Comparison of ENCODE assay signal across 8 mouse cellular contexts in the genomic region with DNA sequence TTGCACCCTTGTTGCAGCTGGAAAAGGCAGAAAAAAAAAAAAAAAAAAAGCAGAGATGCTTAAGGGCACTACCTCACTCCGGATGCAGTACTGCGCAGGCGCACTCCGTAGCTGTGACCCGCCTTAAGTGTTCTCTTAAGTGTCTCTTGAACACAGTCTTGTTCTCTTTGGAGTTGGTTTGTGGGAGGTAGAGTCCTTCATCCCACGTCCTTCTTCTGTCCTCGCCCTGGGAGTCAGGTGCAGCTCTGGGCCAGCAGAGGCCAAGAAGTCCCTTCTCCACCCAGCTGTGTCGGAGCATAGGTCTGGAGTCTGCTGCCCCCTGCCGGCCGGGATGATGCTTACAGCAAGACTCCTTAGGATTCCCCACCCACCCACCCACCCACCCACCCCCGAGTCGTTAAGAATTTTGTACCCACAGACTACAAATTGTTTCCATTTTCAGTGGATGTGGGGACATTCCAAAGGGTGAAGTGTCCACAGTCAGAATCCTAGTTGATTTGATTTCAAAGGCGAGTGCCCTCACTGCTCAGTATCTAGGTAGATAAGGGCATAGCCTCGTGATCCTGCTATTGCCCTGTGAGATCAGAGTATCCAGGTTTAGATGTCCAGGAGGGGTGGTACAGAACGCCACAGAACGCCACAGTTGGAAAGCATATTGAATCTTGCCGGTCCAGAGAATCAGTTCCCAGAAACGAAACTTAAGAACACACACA. TPM values are rescaled to one million over a fixed set of nuclear protein-coding genes. Genes with fewer than 3 reads are reported as not detected.
A peak's percentile ranks its signal among the peaks of the same experiment; 100 is the strongest.
DNase-seq lines count a peak whose midpoint lies in the region; ATAC-seq lines count a peak whose summit lies in the region.

No protein-coding gene starts in this region.

- ATAC-seq in activated CD4-positive, CD25-positive, alpha-beta regulatory T cell, adult 4 months: peak; percentile 38
- peak; percentile 85 for ATAC-seq in common myeloid progenitor, adult 5-6 weeks (replicated peaks; ENCODE audit: low read depth, poor library complexity, severe bottlenecking)
- peak; percentile 65 for ATAC-seq in inflammation-experienced regulatory T-cells, adult 6 months

- no peaks in the 10 kb centered on the region for H3K9me3 ChIP-seq in megakaryocyte, embryonic 14.5 days

- peaks cover 12% of the 10 kb centered on the region for H3K4me1 ChIP-seq in megakaryocyte, embryonic 14.5 days

- peak overlapping the region; percentile 88 for H3K4me3 ChIP-seq in megakaryocyte, embryonic 14.5 days (replicated peaks)

- H3K36me3 ChIP-seq in megakaryocyte, embryonic 14.5 days (replicated peaks; ENCODE audit: low read length): no peaks in the 10 kb centered on the region

- no peaks in the 10 kb centered on the region for H3K27me3 ChIP-seq in megakaryocyte, embryonic 14.5 days (replicated peaks)

- peak; percentile 41 for DNase-seq in gastrocnemius, postnatal 25 days
- peak; percentile 33 to 73 for DNase-seq in left cerebral cortex, adult 8-10 months (ENCODE audit: low spot score in 2 of 2)
- peak; percentile 43 to 66 for DNase-seq in right cerebral cortex, postnatal 10 days (ENCODE audit: low spot score in 2 of 2)
- peak; percentile 50 for DNase-seq in urinary bladder, postnatal 10 days (ENCODE audit: low spot score)

RNA-seq across cellular contexts. Expression of a gene that starts 31.1 kb away (rescaled TPM):
- polyA plus RNA-seq in activated CD4-positive, CD25-positive, alpha-beta regulatory T cell, adult 4 months (2017; shearing (Covaris generic)): 1 to 10 TPM; 2.1 to 2.6 TPM
- total RNA-seq in common myeloid progenitor, adult 5-6 weeks (2017): 1.0 TPM in 1 of 2 replicates, not detected in the other
- 1 to 10 TPM in 1 of 2 experiments, under 1 TPM in 1; 0.26 to 1.7 TPM for total RNA-seq in gastrocnemius, postnatal 25 days (2021)
- polyA plus RNA-seq in inflammation-experienced regulatory T-cells, adult 6 months (2017; shearing (Covaris generic)): 1 to 10 TPM; 1.7 to 2.9 (median 2.7) TPM
- total RNA-seq in left cerebral cortex, adult 8-10 months (2022): 1 to 10 TPM; 1.3 to 3.0 (median 1.8) TPM
- not detected in 2 replicates for polyA plus RNA-seq in megakaryocyte, embryonic 14.5 days (2012; ENCODE audit: insufficient read depth, low replicate concordance)

RNA-seq across cellular contexts. Expression of a gene that starts 53.1 kb away (rescaled TPM):
- 1 to 10 TPM; 2.2 to 3.7 TPM for polyA plus RNA-seq in activated CD4-positive, CD25-positive, alpha-beta regulatory T cell, adult 4 months (2017; shearing (Covaris generic))
- total RNA-seq in common myeloid progenitor, adult 5-6 weeks (2017): 4.3 and 13.6 TPM in 2 replicates
- total RNA-seq in gastrocnemius, postnatal 25 days (2021): 1 to 10 TPM in 1 of 2 experiments, under 1 TPM in 1; 0.79 to 1.3 TPM
- 1 to 10 TPM; 3.5 to 4.6 (median 4.0) TPM for polyA plus RNA-seq in inflammation-experienced regulatory T-cells, adult 6 months (2017; shearing (Covaris generic))
- 10 to 100 TPM; 45.0 to 54.0 (median 49.6) TPM for total RNA-seq in left cerebral cortex, adult 8-10 months (2022)
- 0.45 TPM in 1 of 2 replicates, not detected in the other for polyA plus RNA-seq in megakaryocyte, embryonic 14.5 days (2012; ENCODE audit: insufficient read depth, low replicate concordance)

Comparison
In these comparisons a context has a peak if more than half of its experiments do, and no peak if none do; other contexts are left out.
1. Peak in every context shown above with its lines: DNase-seq, ATAC-seq and H3K4me3 ChIP-seq.